Mouse (Mus musculus): ENCODE measurements around the gene Lrrc26. TPM values are rescaled to one million over a fixed set of nuclear protein-coding genes. Genes with fewer than 3 reads are reported as not detected.
A peak's percentile ranks its signal among the peaks of the same experiment; 100 is the strongest.

Lrrc26 gene
- polyA plus RNA-seq, 1 experiment = 138 TPM

DNA sequence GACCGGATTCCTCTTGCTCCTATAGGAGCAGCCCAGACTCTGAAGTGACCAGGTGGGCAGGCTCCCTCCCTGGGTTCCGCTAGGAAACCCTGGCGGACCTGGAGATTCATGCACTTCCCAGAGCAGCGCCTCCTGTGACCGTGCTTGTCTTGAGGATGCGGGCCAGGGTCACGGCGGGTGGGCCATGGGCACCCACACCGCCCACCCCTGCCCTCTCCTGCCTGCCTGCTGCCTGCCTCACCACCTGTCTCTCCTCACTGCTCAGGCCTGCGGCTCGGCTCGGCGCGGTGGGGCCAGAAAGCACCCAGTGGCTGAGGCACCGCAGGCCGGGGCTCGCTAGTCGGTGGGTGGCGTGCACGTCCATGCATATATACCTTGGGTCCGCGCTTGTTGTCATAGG lies 21.3 kb downstream of the Lrrc26 start:
- TF ChIP-seq CTCF (IDR thresholded peaks at IDR 0.05; ENCODE audit: extremely low read depth, insufficient read length, insufficient replicate concordance, low read depth, low read length) = no peak
- no peak for TF ChIP-seq POLR2A (IDR thresholded peaks at IDR 0.05; ENCODE audit: low read depth, low read length)
- Histone ChIP-seq H3K27ac (ENCODE audit: insufficient read depth, low read depth, low read length) (no peak overlapping the region), H3K4me1 (ENCODE audit: control insufficient read depth, insufficient read depth, insufficient read length, low read length) (peaks cover 2% of the 10 kb centered on the region; the same call in 1 of the 2 replicates), H3K27me3 (ENCODE audit: control insufficient read depth, insufficient read depth, low read length) (peaks cover 16% of the 10 kb centered on the region), H3K36me3 (ENCODE audit: control insufficient read depth, insufficient read depth, low read length) (no peaks in the 10 kb centered on the region), H3K4me3 (ENCODE audit: low read depth, low read length) (peak overlapping the region; percentile 33; the same call in 1 of the 2 replicates)
- WGBS = 5% methylated on average over 22 of the region's 22 CpGs

- TF ChIP-seq CTCF (IDR thresholded peaks at IDR 0.05; ENCODE audit: extremely low read depth, insufficient read length, insufficient replicate concordance, low read depth, low read length) (no peak), POLR2A (IDR thresholded peaks at IDR 0.05; ENCODE audit: low read depth, low read length) (no peak)
- H3K27me3 ChIP-seq (ENCODE audit: control insufficient read depth, insufficient read depth, low read length) = peaks cover 16% of the 10 kb centered on the region
- no peaks in the 10 kb centered on the region for H3K36me3 ChIP-seq (ENCODE audit: control insufficient read depth, insufficient read depth, low read length)
- no peak overlapping the region for H3K27ac ChIP-seq (ENCODE audit: insufficient read depth, low read depth, low read length)
- 4% methylated on average over 11 of the region's 11 CpGs for WGBS
- peaks cover 2% of the 10 kb centered on the region; the same call in 1 of the 2 replicates for H3K4me1 ChIP-seq (ENCODE audit: control insufficient read depth, insufficient read depth, insufficient read length, low read length)
- 0 out of 2 replicates have a peak overlapping the region, but pooled peaks have one; percentile 33 for H3K4me3 ChIP-seq (ENCODE audit: low read depth, low read length)
Observed at GRCm38 (mm10) chr2:25311491-25311891, 21.8 kb downstream of the Lrrc26 start.

- Histone ChIP-seq H3K4me1 (ENCODE audit: control insufficient read depth, insufficient read depth, insufficient read length, low read length) (peaks cover 5% of the 10 kb centered on the region; the same call in 1 of the 2 replicates), H3K36me3 (ENCODE audit: control insufficient read depth, insufficient read depth, low read length) (no peaks in the 10 kb centered on the region), H3K27me3 (ENCODE audit: control insufficient read depth, insufficient read depth, low read length) (peaks cover 8% of the 10 kb centered on the region; the same call in 1 of the 2 replicates), H3K27ac (ENCODE audit: insufficient read depth, low read depth, low read length) (no peak overlapping the region), H3K4me3 (ENCODE audit: low read depth, low read length) (peak overlapping the region; percentile 21; the same call in 1 of the 2 replicates)
- WGBS = 5% methylated on average over 31 of the region's 31 CpGs
- TF ChIP-seq POLR2A (IDR thresholded peaks at IDR 0.05; ENCODE audit: low read depth, low read length) = no peak
- TF ChIP-seq CTCF (IDR thresholded peaks at IDR 0.05; ENCODE audit: extremely low read depth, insufficient read length, insufficient replicate concordance, low read depth, low read length) = no peak
Observed at GRCm38 (mm10) chr2:25318119-25318966, 28.6 kb downstream of the Lrrc26 start.

- Histone ChIP-seq H3K27ac (ENCODE audit: insufficient read depth, low read depth, low read length) (no peak within 1 kb of the TSS), H3K4me1 (ENCODE audit: control insufficient read depth, insufficient read depth, insufficient read length, low read length) (peaks cover 5% of the 10 kb centered on the region; the same call in 1 of the 2 replicates), H3K36me3 (ENCODE audit: control insufficient read depth, insufficient read depth, low read length) (no peaks in the 10 kb centered on the region), H3K27me3 (ENCODE audit: control insufficient read depth, insufficient read depth, low read length) (peaks cover 8% of the 10 kb centered on the region; the same call in 1 of the 2 replicates), H3K4me3 (ENCODE audit: low read depth, low read length) (peak within 1 kb of the TSS; percentile 34)
- TF ChIP-seq POLR2A (IDR thresholded peaks at IDR 0.05; ENCODE audit: low read depth, low read length) = no peak
- TF ChIP-seq CTCF (IDR thresholded peaks at IDR 0.05; ENCODE audit: extremely low read depth, insufficient read length, insufficient replicate concordance, low read depth, low read length) = no peak
- 9% methylated on average over 58 of the region's 58 CpGs for WGBS
Observed at GRCm38 (mm10) chr2:25318971-25319773, 29.5 kb downstream of the Lrrc26 start, which contains the start of gene Grin1. Grin1 (minus strand) TSS chr2:25319187.

DNA sequence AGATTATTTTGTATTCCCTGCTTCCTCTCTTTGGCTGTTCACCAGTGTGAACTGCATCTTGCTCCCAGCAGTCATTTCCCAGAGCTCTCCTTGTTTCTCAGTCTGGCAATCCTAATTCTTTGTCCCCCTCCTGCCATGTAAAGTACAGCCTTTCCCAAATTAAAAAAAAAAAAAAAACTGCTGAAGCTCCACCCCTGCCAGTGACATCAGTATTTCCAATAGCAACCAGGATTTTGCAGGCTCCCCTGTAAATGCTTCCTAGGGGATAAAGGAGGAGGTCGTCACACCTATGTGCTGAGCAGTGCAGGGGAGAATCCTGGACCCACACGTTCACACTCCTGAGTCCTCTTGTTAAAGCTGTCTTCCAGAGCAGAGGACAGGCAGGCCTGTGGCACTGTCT lies 30.4 kb downstream of the Lrrc26 start:
- TF ChIP-seq CTCF (IDR thresholded peaks at IDR 0.05; ENCODE audit: extremely low read depth, insufficient read length, insufficient replicate concordance, low read depth, low read length) = no peak
- no peak for TF ChIP-seq POLR2A (IDR thresholded peaks at IDR 0.05; ENCODE audit: low read depth, low read length)
- H3K27me3 ChIP-seq (ENCODE audit: control insufficient read depth, insufficient read depth, low read length) = peaks cover 8% of the 10 kb centered on the region; the same call in 1 of the 2 replicates
- H3K4me1 ChIP-seq (ENCODE audit: control insufficient read depth, insufficient read depth, insufficient read length, low read length) = peaks cover 5% of the 10 kb centered on the region; the same call in 1 of the 2 replicates
- H3K36me3 ChIP-seq (ENCODE audit: control insufficient read depth, insufficient read depth, low read length) = no peaks in the 10 kb centered on the region
- no peak overlapping the region for H3K27ac ChIP-seq (ENCODE audit: insufficient read depth, low read depth, low read length)
- 29% methylated on average over 2 of the region's 2 CpGs for WGBS
- no peak overlapping the region for H3K4me3 ChIP-seq (ENCODE audit: low read depth, low read length)

DNA sequence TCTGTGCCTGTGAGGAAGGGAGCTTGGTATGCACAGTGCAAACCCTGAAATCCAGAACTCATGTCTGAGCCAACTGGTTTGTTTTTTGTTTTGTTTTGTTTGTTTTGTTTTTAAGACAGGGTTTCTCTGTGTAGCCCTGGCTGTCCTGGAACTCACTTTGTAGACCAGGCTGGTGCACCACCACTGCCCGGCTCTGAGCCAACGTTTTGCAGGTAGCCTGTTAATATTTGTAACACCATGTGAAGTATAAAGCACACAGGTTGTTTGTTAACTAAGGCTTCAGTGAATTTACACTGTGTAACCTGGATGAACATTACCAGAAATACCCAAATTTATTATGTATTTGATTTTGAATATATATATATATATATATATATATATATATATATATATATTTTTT lies 36.3 kb downstream of the Lrrc26 start:
- Histone ChIP-seq H3K4me1 (ENCODE audit: control insufficient read depth, insufficient read depth, insufficient read length, low read length) (no peaks in the 10 kb centered on the region), H3K27me3 (ENCODE audit: control insufficient read depth, insufficient read depth, low read length) (no peaks in the 10 kb centered on the region), H3K36me3 (ENCODE audit: control insufficient read depth, insufficient read depth, low read length) (no peaks in the 10 kb centered on the region), H3K27ac (ENCODE audit: insufficient read depth, low read depth, low read length) (no peak overlapping the region), H3K4me3 (ENCODE audit: low read depth, low read length) (no peak overlapping the region)
- TF ChIP-seq POLR2A (IDR thresholded peaks at IDR 0.05; ENCODE audit: low read depth, low read length) (no peak), CTCF (IDR thresholded peaks at IDR 0.05; ENCODE audit: extremely low read depth, insufficient read length, insufficient replicate concordance, low read depth, low read length) (no peak)
- 73% methylated on average over 2 of the region's 2 CpGs for WGBS
